Mouse (Mus musculus): ENCODE data around the gene Cntnap5a.

Cntnap5a gene

GRCm38 (mm10) chr1:116366806-116367205 is 682.2 kb downstream of the Cntnap5a start:
- no peak for DNase-seq (ENCODE audit: low spot score)

- DNase-seq (ENCODE audit: low spot score): no peak
Measured at GRCm38 (mm10) chr1:116367572-116367971, 683.0 kb downstream of the Cntnap5a start.

GRCm38 (mm10) chr1:116370817-116371216 is 686.3 kb downstream of the Cntnap5a start:
- no peak for DNase-seq (ENCODE audit: low spot score)

- DNase-seq (ENCODE audit: low spot score): no peak
Measured at GRCm38 (mm10) chr1:116373551-116373950, 689.0 kb downstream of the Cntnap5a start.

- no peak for DNase-seq (ENCODE audit: low spot score)
Measured at GRCm38 (mm10) chr1:116392390-116392789, 707.8 kb downstream of the Cntnap5a start.

GRCm38 (mm10) chr1:116401996-116402656 is 717.6 kb downstream of the Cntnap5a start:
- DNase-seq (ENCODE audit: low spot score): no peak

- no peak for DNase-seq (ENCODE audit: low spot score)
Measured at GRCm38 (mm10) chr1:116409836-116410235, 725.3 kb downstream of the Cntnap5a start.

GRCm38 (mm10) chr1:116428396-116428795 is 743.8 kb downstream of the Cntnap5a start:
- no peak for DNase-seq (ENCODE audit: low spot score)

- no peak for DNase-seq (ENCODE audit: low spot score)
Measured at GRCm38 (mm10) chr1:116455115-116455717, 770.7 kb downstream of the Cntnap5a start.

GRCm38 (mm10) chr1:116477703-116478102 is 793.1 kb downstream of the Cntnap5a start:
- no peak for DNase-seq (ENCODE audit: low spot score)

- DNase-seq (ENCODE audit: low spot score): no peak
Measured at GRCm38 (mm10) chr1:116488780-116489569, 804.4 kb downstream of the Cntnap5a start.

GRCm38 (mm10) chr1:116577969-116578666 is 893.6 kb downstream of the Cntnap5a start:
- DNase-seq (ENCODE audit: low spot score): no peak

- no peak for DNase-seq (ENCODE audit: low spot score)
Measured at GRCm38 (mm10) chr1:116616272-116616671, 931.7 kb downstream of the Cntnap5a start.

All from MN1 (cell line).